Comparison of ENCODE assay signal across 18 mouse cellular contexts in the genomic region with DNA sequence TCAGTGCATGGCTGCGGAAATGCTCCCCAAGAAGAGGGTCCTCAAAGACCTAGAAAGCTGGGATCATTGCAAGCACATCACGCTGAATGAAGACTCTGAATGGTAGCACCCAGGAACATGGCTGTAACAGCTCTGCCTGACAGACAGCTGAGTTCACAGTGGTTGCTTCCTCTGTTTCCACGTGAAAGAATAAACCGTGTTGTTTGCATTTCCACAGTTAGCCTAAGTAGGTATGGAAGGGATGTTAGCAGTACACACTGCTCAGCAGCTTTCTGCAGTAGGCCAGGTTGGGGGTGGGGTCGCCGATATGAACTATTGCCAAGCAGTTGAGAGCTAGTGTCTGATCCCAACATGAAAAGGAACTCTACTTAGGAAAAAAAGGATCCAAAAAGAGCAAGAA. TPM values are rescaled to one million over a fixed set of nuclear protein-coding genes. Genes with fewer than 3 reads are reported as not detected.
"Had no signal": no experiment of that assay in that cellular context is flagged by ENCODE, and none has a peak within 500 bp of the region (broad histone marks: within the 10 kb centered on the region; RNA-seq: fewer than 3 reads in every experiment).

Gene T2 (plus strand): TSS at position 301 of the 400 bp plus-strand sequence.

- H3K9me3 ChIP-seq: neural tube, embryonic 13.5 days; neural tube, embryonic 15.5 days; stomach, embryonic 15.5 days had no signal

- H3K9ac ChIP-seq: neural tube, embryonic 13.5 days; neural tube, embryonic 15.5 days; stomach, embryonic 15.5 days had no signal

- H3K27me3 ChIP-seq: neural tube, embryonic 13.5 days; neural tube, embryonic 15.5 days; stomach, embryonic 15.5 days had no signal

- DNase-seq: retina, postnatal 1 day; right cerebral cortex, adult 18-20 months; right cerebral cortex, postnatal 14 days; right cerebral cortex, postnatal 25 days; right cerebral cortex, postnatal 4 days; spleen, adult 18-20 months; thymus, adult 18-20 months; thymus, adult 2 months; thymus, postnatal 14 days; thymus, postnatal 25 days; thymus, postnatal 36 days; thymus, postnatal 4 days had no signal

- H3K27ac ChIP-seq: neural tube, embryonic 13.5 days; neural tube, embryonic 15.5 days; stomach, embryonic 15.5 days; stomach, postnatal 0 days had no signal

- H3K36me3 ChIP-seq: neural tube, embryonic 13.5 days; neural tube, embryonic 15.5 days; stomach, embryonic 15.5 days had no signal

- H3K4me3 ChIP-seq: neural tube, embryonic 13.5 days; neural tube, embryonic 15.5 days; stomach, embryonic 15.5 days had no signal

- H3K4me2 ChIP-seq: neural tube, embryonic 13.5 days; neural tube, embryonic 15.5 days; stomach, embryonic 15.5 days had no signal

- H3K4me1 ChIP-seq: neural tube, embryonic 13.5 days; neural tube, embryonic 15.5 days; stomach, embryonic 15.5 days had no signal

RNA-seq across cellular contexts. Expression of gene T2, which starts in this region (rescaled TPM):
- total RNA-seq: neutrophil, adult 5-6 weeks had no signal
- polyA plus RNA-seq: spleen, adult 2 months had no signal
